Mouse (Mus musculus) forelimb bud, embryonic 11.5 days (tissue): ENCODE measurements around the gene Dvl2.
A peak's percentile ranks its signal among the peaks of the same experiment; 100 is the strongest.
"Not testable (repeated sequence)": the region's sequence is repeated elsewhere in the genome, so short reads cannot be mapped to it uniquely, and the experiment has no call there.

ENCODE experiments used
- DNase-seq: peaks from one replicate; pipeline ENCODE4 v3.0.0-alpha.2; 2012; ENCODE audit warnings: low read depth, low spot score

The Dvl2 gene

DNA sequence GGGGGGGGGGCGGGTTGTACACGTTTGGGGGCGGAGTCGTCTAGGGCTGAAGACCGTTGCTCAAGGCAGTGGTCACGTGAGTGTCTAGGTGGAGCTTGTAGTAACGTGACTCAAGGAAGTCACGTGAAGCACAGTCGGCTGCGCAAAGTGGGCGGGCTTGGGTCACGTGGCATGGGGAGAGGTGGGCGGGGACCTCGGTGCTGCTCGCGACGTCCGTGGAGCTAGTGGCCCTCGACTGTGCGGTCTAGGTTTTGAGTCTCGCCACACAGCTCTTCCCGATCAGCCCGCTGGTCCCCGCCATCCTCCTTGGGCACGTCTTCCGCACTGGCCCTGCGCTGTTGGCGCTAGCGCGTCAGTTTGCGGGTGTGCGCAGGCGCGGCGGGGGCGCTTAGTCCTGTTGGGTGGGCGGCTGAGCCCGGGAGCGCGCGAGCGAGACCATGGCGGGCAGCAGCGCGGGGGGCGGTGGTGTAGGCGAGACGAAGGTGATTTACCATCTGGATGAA, at the start of gene Dvl2:
Gene Dvl2, plus strand, starts transcription at position 200 of the 503 bp plus-strand sequence.
- DNase-seq = peak; percentile 96

GRCm38 (mm10) chr11:69950807-69951459, 49.5 kb upstream of the Dvl2 start:
- DNase-seq = no peak

GRCm38 (mm10) chr11:69952274-69952673, 48.1 kb upstream of the Dvl2 start:
- DNase-seq = no peak

DNA sequence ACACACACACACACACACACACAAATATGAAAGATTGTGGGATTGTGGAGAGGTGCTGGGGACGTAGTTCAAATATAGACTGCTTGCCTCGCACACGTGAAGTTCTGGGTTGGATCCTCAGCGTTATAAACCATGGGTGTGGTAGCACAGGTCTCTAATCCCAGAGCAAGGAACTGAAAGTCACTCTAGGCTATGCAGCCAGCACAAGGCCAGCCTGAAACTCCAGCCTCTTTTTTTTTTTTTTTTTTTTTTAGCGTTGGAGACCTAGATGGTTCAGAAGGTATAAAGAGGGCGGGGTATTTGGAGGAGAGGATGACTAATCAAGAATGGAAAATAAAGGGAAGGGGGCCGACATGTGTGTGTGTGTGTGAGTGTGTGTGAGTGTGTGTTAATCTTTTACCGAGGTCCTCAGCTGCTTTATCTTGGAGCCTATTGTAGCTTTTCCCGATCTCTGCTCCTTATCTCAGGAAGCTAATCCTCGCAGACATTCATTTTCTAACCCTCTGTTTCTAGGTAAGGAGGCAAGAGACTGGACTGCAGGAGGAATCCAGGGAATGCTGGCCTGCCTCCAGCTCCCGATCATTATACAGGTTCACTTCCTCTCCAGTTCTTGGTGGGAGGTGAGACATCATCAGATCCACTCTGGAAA, 47.0 kb upstream of the Dvl2 start:
- no peak for DNase-seq

GRCm38 (mm10) chr11:69955618-69956017, 44.8 kb upstream of the Dvl2 start:
- DNase-seq = not testable (repeated sequence)

DNA sequence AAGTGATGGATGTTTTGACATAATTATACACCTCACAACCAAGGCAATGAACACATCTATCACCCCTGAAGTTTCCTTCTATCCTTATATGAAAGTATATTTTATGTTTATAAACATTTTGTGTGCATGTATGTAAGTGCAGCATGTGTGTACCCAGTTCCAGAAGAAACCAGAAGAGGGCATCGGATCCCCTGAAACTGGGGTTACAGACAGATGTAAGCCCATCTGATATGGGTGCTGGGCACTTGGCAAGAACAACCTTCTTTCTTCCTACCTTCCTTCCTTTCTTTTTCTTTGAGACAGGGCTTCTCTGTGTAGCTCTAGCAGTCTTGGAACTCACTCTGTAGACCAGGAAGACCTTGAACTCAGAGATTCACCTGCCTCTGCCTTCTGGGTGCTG, 44.2 kb upstream of the Dvl2 start:
- DNase-seq = no peak

DNA sequence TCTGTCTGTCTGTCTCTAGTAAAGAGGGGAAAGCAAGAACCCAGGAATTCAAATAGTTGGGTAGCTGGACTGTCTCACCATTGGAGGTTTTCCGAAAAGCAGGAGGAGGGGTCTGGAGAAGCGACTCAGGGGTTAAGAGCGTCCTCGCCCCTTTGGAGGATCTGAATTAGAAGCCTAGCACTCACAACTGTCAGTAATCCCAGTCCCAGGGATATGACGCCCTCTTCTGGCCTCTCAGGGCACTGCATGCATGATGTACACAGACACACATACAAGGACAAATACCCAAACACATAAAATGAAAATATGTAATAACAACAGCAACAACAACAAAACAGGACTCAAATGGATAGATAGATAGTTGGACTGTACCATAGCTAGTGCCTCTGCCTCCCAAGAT, 39.8 kb upstream of the Dvl2 start:
- no peak for DNase-seq

DNA sequence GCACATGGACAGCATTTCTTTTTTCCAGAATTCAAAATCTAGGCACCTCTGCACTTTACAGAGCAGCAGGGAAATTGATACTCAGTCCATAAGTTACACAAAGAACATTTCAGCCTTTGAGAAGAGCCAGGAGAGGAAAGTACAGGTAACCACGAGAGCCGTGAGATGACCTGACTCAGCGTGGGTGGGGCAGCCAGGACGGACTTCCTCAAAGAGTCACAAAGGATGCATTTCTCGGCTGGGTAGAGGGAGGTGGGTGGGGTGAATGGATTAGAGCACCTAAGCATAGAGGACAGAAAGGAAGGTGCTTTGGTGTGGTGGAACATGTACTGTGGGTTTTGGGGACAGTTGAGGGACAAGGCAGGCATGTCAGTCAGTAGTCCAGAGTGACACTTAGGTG, 38.6 kb upstream of the Dvl2 start:
- DNase-seq = no peak

DNA sequence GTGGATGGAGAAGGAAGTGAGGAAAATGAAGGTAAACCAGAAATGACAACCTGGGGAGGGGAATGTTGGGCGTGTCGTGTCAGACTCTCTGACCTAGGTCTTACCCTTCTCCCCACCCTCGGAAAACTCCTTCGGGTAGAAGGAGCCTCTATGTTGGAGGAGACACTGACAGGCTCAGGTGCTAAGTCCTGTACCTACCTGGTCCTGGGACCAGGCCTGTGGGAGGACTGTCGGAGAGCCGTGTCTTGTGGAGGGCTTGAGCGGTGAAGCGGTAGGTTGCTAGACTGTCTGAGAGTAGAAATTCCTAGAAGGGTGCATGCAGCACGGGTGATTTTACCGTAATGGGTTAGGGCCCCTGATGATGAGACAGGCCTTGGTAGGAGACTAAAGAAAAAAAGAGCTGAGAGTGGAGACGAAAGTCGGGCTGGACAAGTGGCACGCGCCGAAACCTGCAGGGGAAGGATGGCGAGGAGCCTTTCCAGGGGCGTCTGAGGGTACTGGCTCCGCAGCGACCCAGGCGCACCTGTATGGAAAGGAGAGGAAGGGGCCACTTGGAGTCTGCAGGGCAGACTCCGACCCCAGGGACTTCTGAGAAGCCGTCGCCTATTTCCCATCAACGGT, 35.6 kb upstream of the Dvl2 start, which contains the start of gene Cldn7:
Gene Cldn7, plus strand, starts transcription at position 130 of the 621 bp plus-strand sequence.
- no peak for DNase-seq

- DNase-seq = no peak
These were observed 35.0 kb upstream of the Dvl2 start for GRCm38 (mm10) chr11:69965271-69966005.

GRCm38 (mm10) chr11:69966006-69966859, 34.2 kb upstream of the Dvl2 start:
- no peak for DNase-seq

DNA sequence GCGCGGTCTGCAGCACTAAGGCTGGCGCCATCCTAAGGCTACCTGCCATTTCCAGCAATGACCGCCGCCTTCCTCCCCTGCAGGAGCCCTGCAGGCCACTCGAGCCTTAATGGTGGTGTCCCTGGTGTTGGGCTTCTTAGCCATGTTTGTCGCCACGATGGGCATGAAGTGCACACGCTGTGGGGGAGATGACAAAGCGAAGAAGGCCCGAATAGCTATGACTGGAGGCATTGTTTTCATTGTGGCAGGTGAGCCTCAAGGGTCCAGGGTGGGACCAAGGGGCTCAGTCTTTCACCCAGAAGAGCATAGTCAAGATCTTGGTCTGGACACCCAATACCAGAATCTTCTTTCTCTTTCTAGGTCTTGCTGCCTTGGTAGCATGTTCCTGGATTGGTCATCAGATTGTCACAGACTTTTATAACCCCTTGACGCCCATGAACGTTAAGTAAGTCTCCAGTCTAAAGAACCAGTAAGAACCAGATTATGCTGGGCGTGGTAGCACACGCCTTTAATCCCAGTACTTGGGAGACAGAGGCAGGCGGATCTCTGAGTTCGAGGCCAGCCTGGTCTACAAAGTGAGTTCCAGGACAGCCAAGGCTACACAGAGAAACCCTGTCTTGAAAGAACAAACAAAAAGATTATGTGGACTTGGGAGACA, 33.4 kb upstream of the Dvl2 start:
- no peak for DNase-seq

DNA sequence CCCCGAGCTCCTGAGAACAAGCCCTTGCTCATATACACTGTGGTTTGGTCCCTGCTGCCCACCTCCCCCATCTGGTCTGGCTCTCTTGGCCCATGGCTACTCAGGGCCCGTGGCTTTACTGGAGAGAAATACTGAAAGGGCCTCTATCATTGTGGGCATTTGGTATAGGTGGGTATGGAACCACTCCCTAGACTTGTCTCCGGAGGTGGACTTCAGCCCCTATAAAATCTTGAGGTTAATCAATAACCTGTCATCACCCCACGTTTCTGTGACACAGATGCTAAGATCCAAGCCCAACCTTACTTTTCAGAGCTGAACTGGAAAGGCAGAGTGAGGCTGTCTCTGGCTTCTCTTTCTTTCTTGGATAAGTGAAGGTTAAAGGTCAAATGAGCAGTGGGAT, 31.6 kb upstream of the Dvl2 start:
- DNase-seq = no peak

DNA sequence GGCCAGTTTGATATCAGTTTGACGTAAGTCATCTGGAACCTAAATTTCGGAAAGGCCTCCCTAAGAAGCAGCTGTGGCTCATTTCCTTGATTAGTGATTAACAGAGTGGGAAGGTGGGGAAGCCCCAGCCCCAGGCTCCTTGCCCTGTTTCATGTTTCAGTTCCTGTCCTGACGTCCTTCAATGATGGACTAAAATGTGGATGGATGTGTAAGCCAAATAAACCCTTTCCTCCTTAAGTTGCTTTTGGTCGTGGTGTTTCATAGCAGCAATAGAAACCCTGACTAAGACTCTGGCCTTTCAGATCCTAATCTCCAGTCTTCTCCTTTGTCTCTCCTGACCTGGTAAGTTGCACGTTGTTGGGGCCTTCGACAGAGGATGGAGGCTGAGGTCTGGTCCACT, 30.2 kb upstream of the Dvl2 start:
- DNase-seq = no peak

DNA sequence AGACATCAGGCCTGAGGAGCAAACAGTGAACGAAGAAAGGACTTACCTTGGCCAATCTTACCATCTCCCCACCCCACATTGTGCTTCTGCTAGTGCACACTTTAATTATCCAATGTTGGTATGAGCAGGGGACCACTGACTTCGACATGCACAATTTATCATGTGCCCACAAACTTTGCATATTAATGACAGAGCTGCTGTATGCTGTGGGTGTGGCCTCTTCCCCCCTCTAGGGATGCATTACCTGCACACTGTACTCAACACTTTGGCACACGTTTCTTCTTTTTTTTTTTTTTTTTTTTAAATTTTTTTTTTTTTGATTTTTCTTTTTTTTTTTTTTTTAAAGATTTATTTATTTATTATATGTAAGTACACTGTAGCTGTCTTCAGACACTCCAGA, 29.6 kb upstream of the Dvl2 start:
- no peak for DNase-seq

DNA sequence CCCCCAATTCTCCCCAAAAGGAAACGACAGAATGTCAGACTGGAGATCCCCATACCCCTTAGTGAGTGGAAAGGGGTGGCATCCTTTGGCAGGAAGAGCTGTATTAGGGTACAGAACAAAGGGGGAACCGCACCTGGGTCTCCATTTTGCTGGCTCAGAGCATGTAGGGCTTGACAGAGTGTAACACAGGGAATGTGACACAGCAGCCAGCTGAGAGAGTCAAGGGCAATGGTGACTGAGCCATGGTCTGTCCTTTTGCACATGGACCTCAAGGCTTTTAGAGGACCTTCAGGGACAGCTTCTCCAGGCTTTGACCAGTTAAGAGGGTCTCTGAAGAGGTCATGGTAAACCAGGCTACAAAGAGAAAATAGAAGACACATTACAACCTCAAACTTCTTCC, 25.5 kb upstream of the Dvl2 start:
- no peak for DNase-seq

GRCm38 (mm10) chr11:69976271-69976670, 24.1 kb upstream of the Dvl2 start:
- DNase-seq = no peak

- no peak for DNase-seq
These were observed 20.6 kb upstream of the Dvl2 start for GRCm38 (mm10) chr11:69979827-69980195.

DNA sequence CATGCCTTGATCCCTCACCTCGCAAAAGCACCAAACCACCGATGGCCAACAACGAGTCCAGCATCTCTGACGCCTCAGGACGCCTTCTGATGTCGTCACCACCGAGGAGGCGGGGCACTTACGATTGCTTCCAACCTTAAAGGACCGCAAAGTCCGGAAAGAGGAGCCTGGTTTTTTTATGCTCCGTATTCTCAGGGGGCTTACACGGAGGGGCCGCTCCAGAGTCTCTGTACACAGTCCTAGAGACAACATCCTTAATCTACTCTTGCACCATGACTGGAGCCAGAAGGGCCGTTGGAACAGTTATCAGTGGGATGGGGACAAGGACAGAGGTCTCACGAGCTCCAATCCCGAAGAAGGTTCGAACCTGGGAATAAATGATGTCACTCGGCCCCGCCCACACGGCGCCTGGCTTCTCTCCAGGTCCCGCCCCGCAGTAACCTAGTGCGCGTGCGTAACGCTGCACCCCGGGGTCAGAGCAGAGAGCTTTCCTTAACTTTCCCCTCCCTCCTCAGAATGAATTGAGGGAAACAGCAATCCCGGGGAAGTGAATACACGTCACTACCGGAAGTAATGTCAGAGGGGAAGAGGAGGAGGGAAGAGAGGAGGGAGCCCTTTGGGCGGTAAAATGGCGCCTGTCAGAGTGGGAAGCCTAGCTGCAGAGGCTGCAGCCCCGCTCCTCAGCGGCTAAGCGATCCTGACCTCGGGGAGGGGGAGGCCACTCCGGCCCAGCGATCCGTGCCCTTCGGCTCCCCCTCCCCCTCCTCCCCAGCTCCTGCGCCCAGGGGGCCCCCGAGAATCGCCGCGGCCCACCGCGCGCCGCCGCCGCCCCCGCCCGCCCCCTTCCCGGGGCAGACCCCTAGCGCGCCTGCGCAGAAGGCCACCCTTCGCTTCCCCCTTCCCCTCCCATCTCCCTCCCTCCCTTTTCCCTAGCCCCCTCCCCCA, 19.9 kb upstream of the Dvl2 start:
- peak; percentile 100 for DNase-seq
